Mouse (Mus musculus) ES-E14 (cell line): ENCODE results near the gene Krtap4-16.

Source experiments
- CHD2 ChIP-seq: IDR thresholded peaks from 2 replicates; pipeline ENCODE4 v1.6.1; 2014; ENCODE audit warnings: mild to moderate bottlenecking, low read depth, low read length, inconsistent platforms
- HCFC1 ChIP-seq: IDR thresholded peaks from 2 replicates; pipeline ENCODE4 v1.6.1; 2012; ENCODE audit warnings: low read length, inconsistent platforms, borderline replicate concordance; ENCODE audit not compliant: insufficient read depth
- ZC3H11A ChIP-seq: IDR thresholded peaks from 2 replicates; pipeline ENCODE4 v1.6.1; 2012; ENCODE audit warnings: low read depth, mild to moderate bottlenecking, inconsistent platforms, low read length, borderline replicate concordance
- ZNF384 ChIP-seq: IDR thresholded peaks from 2 replicates; pipeline ENCODE4 v1.6.1; 2012; ENCODE audit warnings: low read depth, low read length, inconsistent platforms

GRCm38 (mm10) chr11:99837966-99838365, 13.4 kb downstream of the Krtap4-16 start, which contains the start of gene 2300003K06Rik:
- TF ChIP-seq CHD2, result no peak
- no peak for TF ChIP-seq HCFC1
- TF ChIP-seq ZNF384, result no peak
- TF ChIP-seq ZC3H11A, result no peak
